Comparison of ENCODE assay signal across 8 mouse cellular contexts in genomic region chr17:31119429-31119828, GRCm38 (mm10). TPM values are rescaled to one million over a fixed set of nuclear protein-coding genes. Genes with fewer than 3 reads are reported as not detected.
DNase-seq lines count a peak whose midpoint lies in the region; ATAC-seq and TF ChIP-seq lines count a peak whose summit lies in the region.

No protein-coding gene starts in this region.

- 0 out of 2 replicates have a peak, but pooled peaks cover 2% of the 10 kb centered on the region for H3K27me3 ChIP-seq in E14TG2a.4 (ENCODE audit: insufficient read depth, low read length)
- H3K27me3 ChIP-seq in forebrain, embryonic 10.5 days (ENCODE audit: poor library complexity, severe bottlenecking): no peaks in the 10 kb centered on the region
- H3K27me3 ChIP-seq in liver, postnatal 0 days (ENCODE audit: insufficient read depth, low read length): no peaks in the 10 kb centered on the region
- H3K27me3 ChIP-seq in neural tube, embryonic 15.5 days (replicated peaks): no peaks in the 10 kb centered on the region

- ATAC-seq in liver, postnatal 0 days: peak; percentile 40
- peak; percentile 38; the same call in 1 of the 2 replicates for ATAC-seq in neural tube, embryonic 15.5 days (ENCODE audit: low FRiP score)

- peaks cover 59% of the 10 kb centered on the region for H3K4me1 ChIP-seq in E14TG2a.4 (replicated peaks; ENCODE audit: low read depth, low read length)
- peaks cover 25% of the 10 kb centered on the region for H3K4me1 ChIP-seq in forebrain, embryonic 10.5 days
- no peaks in the 10 kb centered on the region for H3K4me1 ChIP-seq in liver, postnatal 0 days (ENCODE audit: insufficient read depth)
- H3K4me1 ChIP-seq in neural tube, embryonic 15.5 days: no peaks in the 10 kb centered on the region

- no peaks in the 10 kb centered on the region for H3K9me3 ChIP-seq in E14TG2a.4 (ENCODE audit: low read length)
- no peaks in the 10 kb centered on the region for H3K9me3 ChIP-seq in forebrain, embryonic 10.5 days
- no peaks in the 10 kb centered on the region for H3K9me3 ChIP-seq in liver, postnatal 0 days (ENCODE audit: low read length)
- H3K9me3 ChIP-seq in neural tube, embryonic 15.5 days (replicated peaks): no peaks in the 10 kb centered on the region; the same call in 1 of the 2 replicates

- no peaks in the 10 kb centered on the region for H3K36me3 ChIP-seq in E14TG2a.4 (ENCODE audit: insufficient read depth, low read length)
- H3K36me3 ChIP-seq in forebrain, embryonic 10.5 days (replicated peaks): no peaks in the 10 kb centered on the region
- peaks cover 13% of the 10 kb centered on the region for H3K36me3 ChIP-seq in liver, postnatal 0 days (replicated peaks; ENCODE audit: insufficient read depth, low read length)
- peaks cover 17% of the 10 kb centered on the region for H3K36me3 ChIP-seq in neural tube, embryonic 15.5 days

- no peak for TF ChIP-seq POLR2A in brain, embryonic 14.5 days (IDR thresholded peaks at IDR 0.05; ENCODE audit: borderline replicate concordance, extremely low read depth, insufficient read depth, insufficient read length, poor library complexity, severe bottlenecking)

- no peak overlapping the region for H3K9ac ChIP-seq in liver, postnatal 0 days (replicated peaks)
- H3K9ac ChIP-seq in neural tube, embryonic 15.5 days (replicated peaks): no peak overlapping the region

- WGBS in forebrain, embryonic 10.5 days: 3% methylated on average over 7 of the region's 7 CpGs
- WGBS in liver, postnatal 0 days (ENCODE audit: insufficient replicate concordance): 4% methylated on average over 7 of the region's 7 CpGs
- WGBS in neural tube, embryonic 15.5 days: 8% methylated on average over 7 of the region's 7 CpGs

- H3K27ac ChIP-seq in forebrain, embryonic 10.5 days: 0 out of 2 replicates have a peak overlapping the region, but pooled peaks have one; percentile 20
- H3K27ac ChIP-seq in liver, postnatal 0 days (ENCODE audit: low read depth): no peak overlapping the region
- H3K27ac ChIP-seq in neural tube, embryonic 15.5 days (replicated peaks): no peak overlapping the region

- H3K4me2 ChIP-seq in liver, postnatal 0 days (ENCODE audit: low read depth, low read length): no peak overlapping the region
- H3K4me2 ChIP-seq in neural tube, embryonic 15.5 days: no peak overlapping the region

- DNase-seq in brain, embryonic 14.5 days (ENCODE audit: low read depth): peak; percentile 86
- peak; percentile 80 for DNase-seq in forebrain, embryonic 10.5 days (ENCODE audit: extremely low spot score, low spot score)
- DNase-seq in heart, postnatal 10 days: peak; percentile 78 to 87
- DNase-seq in kidney, postnatal 36 days: peak; percentile 65 to 90
- DNase-seq in liver, postnatal 0 days: peak; percentile 88
- peak; percentile 56 to 71 for DNase-seq in thymus, adult 18-20 months

- no peak overlapping the region for H3K4me3 ChIP-seq in E14TG2a.4 (replicated peaks; ENCODE audit: low read length)
- H3K4me3 ChIP-seq in forebrain, embryonic 10.5 days: no peak overlapping the region
- H3K4me3 ChIP-seq in liver, postnatal 0 days (ENCODE audit: low read depth, low read length): no peak overlapping the region
- H3K4me3 ChIP-seq in neural tube, embryonic 15.5 days (replicated peaks): no peak overlapping the region

- no peak for TF ChIP-seq EP300 in liver, postnatal 0 days (IDR thresholded peaks at IDR 0.05; ENCODE audit: low read depth)

- peak; percentile 84 for TF ChIP-seq CTCF in E14TG2a.4 (conservative IDR thresholded peaks at IDR 0.05; ENCODE audit: low read length)
- TF ChIP-seq CTCF in brain, embryonic 14.5 days (IDR thresholded peaks at IDR 0.05; ENCODE audit: borderline replicate concordance, extremely low read depth, insufficient read depth, insufficient read length): peak; percentile 95
- TF ChIP-seq CTCF in liver, postnatal 0 days (IDR thresholded peaks at IDR 0.05; ENCODE audit: low read depth): peak; percentile 97

- intact Hi-C loops in heart, postnatal 10 days (cut with DNase I): loop anchor here (1.0 to 2.0 kb wide), 4 partner anchors 27 to 108 kb away; no protein-coding TSS in a partner anchor

RNA-seq across cellular contexts. Expression of gene Tff3, which starts 10.0 kb away (rescaled TPM):
- polyA plus RNA-seq in brain, embryonic 14.5 days (2012; rRNA removed): 0.97 and 1.1 TPM in 2 replicates
- polyA plus RNA-seq in forebrain, embryonic 10.5 days (2016; fragmentation: Nextera tagmentation; extraction: Ambion mirVana): 0.64 and 0.71 TPM in 2 replicates
- total RNA-seq in heart, postnatal 10 days (2021): not detected
- polyA plus RNA-seq in liver, postnatal 0 days (2015; fragmentation: Nextera tagmentation; extraction: Ambion mirVana): 932 and 1,034 TPM in 2 replicates
- polyA plus RNA-seq in neural tube, embryonic 15.5 days (2015; fragmentation: Nextera tagmentation; extraction: Ambion mirVana): 3.2 and 32.6 TPM in 2 replicates

RNA-seq across cellular contexts. Expression of gene Tff2, which starts 24.7 kb away (rescaled TPM):
- polyA plus RNA-seq in brain, embryonic 14.5 days (2012; rRNA removed): not detected in 2 replicates
- not detected in 2 replicates for polyA plus RNA-seq in forebrain, embryonic 10.5 days (2016; fragmentation: Nextera tagmentation; extraction: Ambion mirVana)
- not detected for total RNA-seq in heart, postnatal 10 days (2021)
- 0.33 and 0.39 TPM in 2 replicates for polyA plus RNA-seq in liver, postnatal 0 days (2015; fragmentation: Nextera tagmentation; extraction: Ambion mirVana)
- not detected in 2 replicates for polyA plus RNA-seq in neural tube, embryonic 15.5 days (2015; fragmentation: Nextera tagmentation; extraction: Ambion mirVana)

RNA-seq across cellular contexts. Expression of gene Tff1, which starts 45.6 kb away (rescaled TPM):
- not detected in 2 replicates for polyA plus RNA-seq in brain, embryonic 14.5 days (2012; rRNA removed)
- polyA plus RNA-seq in forebrain, embryonic 10.5 days (2016; fragmentation: Nextera tagmentation; extraction: Ambion mirVana): not detected in 2 replicates
- total RNA-seq in heart, postnatal 10 days (2021): not detected
- not detected in 2 replicates for polyA plus RNA-seq in liver, postnatal 0 days (2015; fragmentation: Nextera tagmentation; extraction: Ambion mirVana)
- polyA plus RNA-seq in neural tube, embryonic 15.5 days (2015; fragmentation: Nextera tagmentation; extraction: Ambion mirVana): 4.6 TPM in 1 of 2 replicates, not detected in the other

Comparison
In these comparisons a context has a peak if more than half of its experiments do, and no peak if none do; other contexts are left out.
1. RNA of gene Tff3, which starts 10.0 kb away (polyA plus RNA-seq): 932 to 1,034 TPM in liver, postnatal 0 days; 3.2 to 32.6 TPM in neural tube, embryonic 15.5 days, 0.97 to 1.1 TPM in brain, embryonic 14.5 days and 0.64 to 0.71 TPM in forebrain, embryonic 10.5 days; every median in the first group is over 10 times any median in the second.
2. Peak in every context shown above with its lines, with median percentiles within 50 percentile points of each other: CTCF ChIP-seq and DNase-seq.